Mouse (Mus musculus) fibroblast of lung, adult 2 months (primary cell): ENCODE measurements at regions not wholly inside any gene's neighbourhood (a gene's known extent, or its start where the extent isn't known, plus 50 kb on each side); places are given as distances from the start of the nearest gene placed in this dataset.

Experiments used
- DNase-seq: peaks from one replicate; pipeline ENCODE4 v3.0.0-alpha.2; 2011; ENCODE audit warnings: low read depth

GRCm38 (mm10) chr8:8762354-8762753 lies 72.0 kb upstream of the Arglu1 start:
- DNase-seq: no peak

DNA sequence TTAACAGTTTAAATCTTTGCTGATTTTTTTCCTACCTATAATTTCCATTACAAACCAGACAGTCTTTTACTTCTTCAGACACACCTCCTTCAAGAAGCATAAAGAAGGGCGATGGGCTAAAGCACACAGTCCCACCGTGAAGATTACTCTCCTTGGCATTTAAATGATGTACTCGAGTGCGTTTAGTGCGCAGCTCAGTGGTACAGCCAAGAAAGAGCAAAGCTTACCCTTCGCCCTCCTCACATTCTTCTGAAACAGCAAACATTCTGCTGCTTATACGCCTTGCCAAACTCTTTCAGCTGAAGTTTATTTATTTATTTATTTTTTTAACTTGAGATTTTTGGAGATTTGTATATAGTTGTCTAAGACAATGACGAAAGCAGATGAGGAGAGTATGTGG lies 68.0 kb upstream of the Arglu1 start:
- DNase-seq: no peak

- DNase-seq: no peak
Measured at GRCm38 (mm10) chr8:8751208-8751607, 60.9 kb upstream of the Arglu1 start.

GRCm38 (mm10) chr8:8746691-8747090 lies 56.4 kb upstream of the Arglu1 start:
- no peak for DNase-seq

DNA sequence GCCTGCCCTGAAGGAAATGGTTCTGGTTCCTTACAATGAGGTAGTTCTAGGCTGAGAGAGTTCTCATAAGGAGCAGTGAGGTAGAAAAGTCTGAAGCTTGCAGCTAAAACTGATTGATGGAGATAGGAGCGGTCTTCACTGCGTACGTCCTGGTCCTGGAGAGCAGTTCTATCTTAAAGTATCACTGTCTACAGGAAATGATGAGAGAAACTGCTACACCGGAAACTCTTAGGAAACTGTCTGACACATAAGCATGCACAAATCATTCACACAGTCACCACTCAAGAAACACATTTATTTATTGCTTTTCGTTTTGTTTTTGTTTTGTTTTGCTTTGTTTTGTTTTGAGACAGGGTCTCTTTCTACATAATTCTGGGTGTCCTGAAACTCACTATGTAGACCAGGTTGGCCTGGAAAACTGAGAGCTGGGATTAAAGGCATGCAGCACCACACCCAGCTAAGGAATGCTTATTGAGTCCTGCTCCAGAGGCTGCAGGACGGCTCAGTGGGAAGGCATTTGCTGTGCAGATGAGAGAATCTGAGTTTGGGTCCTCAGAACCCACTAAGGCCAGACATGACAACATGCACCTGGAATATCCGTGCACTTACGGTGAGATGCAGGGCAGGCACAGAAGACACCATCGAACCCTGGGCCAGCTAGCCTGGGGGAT lies 55.4 kb upstream of the Arglu1 start:
- no peak for DNase-seq
